Mouse (Mus musculus): ENCODE measurements around the gene Pitpnm2. TPM values are rescaled to one million over a fixed set of nuclear protein-coding genes. Genes with fewer than 3 reads are reported as not detected.
A peak's percentile ranks its signal among the peaks of the same experiment; 100 is the strongest.
"Not testable (repeated sequence)": the region's sequence is repeated elsewhere in the genome, so short reads cannot be mapped to it uniquely, and the experiment has no call there.

Pitpnm2 gene
- 3.5 and 4.2 TPM in 2 replicates for polyA plus RNA-seq (2015; fragmentation: Nextera tagmentation; extraction: Ambion mirVana)

DNA sequence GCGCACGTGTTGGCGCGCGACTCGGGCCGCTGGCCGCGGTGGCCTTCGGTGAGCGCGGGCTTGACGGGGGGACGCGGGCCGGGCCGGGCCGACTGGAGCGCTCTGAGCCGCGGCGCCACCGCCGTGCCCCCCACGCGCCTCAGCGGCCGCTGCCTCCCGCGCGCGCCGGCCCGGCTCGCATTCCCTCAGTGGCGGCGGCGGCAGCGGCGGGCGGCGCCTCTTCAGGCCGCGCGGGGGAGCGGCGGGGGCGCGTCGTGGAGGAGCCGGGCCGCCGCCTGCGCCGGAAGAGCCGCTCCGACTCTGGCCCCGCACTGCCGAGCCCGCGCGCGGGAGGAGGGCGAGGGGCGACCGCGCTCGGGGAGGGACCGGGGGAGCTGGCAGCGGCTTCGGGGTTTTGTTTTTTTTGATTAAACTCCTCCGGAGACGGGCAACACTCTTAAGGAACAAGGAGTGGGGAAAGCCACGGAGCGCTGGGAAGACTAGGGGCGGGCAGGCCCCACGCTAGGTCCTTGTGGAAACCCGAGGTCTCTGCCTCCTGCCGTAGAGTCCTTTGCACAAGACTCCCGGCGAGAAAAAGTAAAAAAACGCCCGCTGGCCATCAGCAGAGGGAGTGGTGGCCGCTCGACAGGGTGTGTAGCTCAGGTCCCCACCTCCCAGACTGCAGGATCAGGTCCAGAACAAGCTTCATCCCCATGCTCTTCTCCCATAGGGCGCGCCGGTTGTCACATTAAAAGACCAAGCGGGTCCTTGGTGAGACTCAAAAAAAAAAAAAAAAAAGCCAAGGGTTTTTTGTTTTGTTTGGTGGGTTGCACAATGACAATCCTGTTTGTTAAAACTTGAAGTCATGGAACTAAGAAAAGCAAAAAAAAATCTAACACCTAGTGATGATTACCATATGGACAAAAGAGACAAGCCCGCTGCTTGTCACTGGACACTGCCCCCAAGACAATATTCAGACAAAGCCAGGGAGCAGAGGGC is at the start of gene Pitpnm2:
Gene Pitpnm2, minus strand, starts transcription at position 147 of the 978 bp plus-strand sequence.
- 1% methylated on average over 46 of the region's 90 CpGs for WGBS
- Histone ChIP-seq H3K4me1 (peaks cover 23% of the 10 kb centered on the region), H3K9me3 (no peaks in the 10 kb centered on the region), H3K27me3 (no peaks in the 10 kb centered on the region), H3K4me3 (peak within 1 kb of the TSS; percentile 73), H3K27ac (peak within 1 kb of the TSS; percentile 69; the same call in 1 of the 2 replicates), H3K4me2 (replicated peaks) (peak within 1 kb of the TSS; percentile 81), H3K36me3 (peaks cover 31% of the 10 kb centered on the region), H3K9ac (peak within 1 kb of the TSS; percentile 86)
- peak; percentile 80 for ATAC-seq (ENCODE audit: low FRiP score, low read depth)

- not testable (repeated sequence) for H3K27ac ChIP-seq; H3K9ac ChIP-seq; H3K4me3 ChIP-seq; H3K9me3 ChIP-seq; ATAC-seq (ENCODE audit: low FRiP score, low read depth); H3K4me2 ChIP-seq (replicated peaks); H3K27me3 ChIP-seq; H3K4me1 ChIP-seq
- WGBS, result 66% methylated on average over 4 of the region's 4 CpGs
- peaks cover 75% of the 10 kb centered on the region for H3K36me3 ChIP-seq
Observed at GRCm38 (mm10) chr5:124299307-124299706, 49.7 kb upstream of the Pitpnm2 start.

- Histone ChIP-seq H3K4me1 (no peaks in the 10 kb centered on the region), H3K36me3 (peaks cover 83% of the 10 kb centered on the region), H3K9ac (no peak overlapping the region), H3K27me3 (no peaks in the 10 kb centered on the region), H3K27ac (no peak overlapping the region), H3K4me2 (replicated peaks) (no peak overlapping the region), H3K4me3 (no peak overlapping the region), H3K9me3 (no peaks in the 10 kb centered on the region)
- 96% methylated on average over 4 of the region's 4 CpGs for WGBS
- no peak for ATAC-seq (ENCODE audit: low FRiP score, low read depth)
Observed at GRCm38 (mm10) chr5:124296475-124296874, 46.9 kb upstream of the Pitpnm2 start.

DNA sequence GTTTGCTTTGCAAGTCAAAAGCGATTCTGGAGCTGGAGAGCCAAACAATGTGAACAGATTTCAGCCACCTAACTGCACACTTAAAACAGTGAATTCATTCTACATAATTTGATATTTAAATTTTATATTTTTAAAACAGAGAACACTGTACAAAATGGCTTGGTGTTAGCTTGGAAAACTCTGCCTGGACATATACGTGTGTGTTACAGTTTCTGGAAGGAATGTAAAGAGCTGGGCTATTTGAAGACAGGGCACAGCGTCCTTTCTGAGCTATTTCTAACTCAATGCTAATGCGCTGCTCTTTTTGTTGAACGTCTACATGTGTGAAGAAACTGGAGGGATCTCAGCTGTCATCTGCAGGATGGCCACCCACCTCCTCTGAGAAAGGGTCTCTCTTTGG is 44.4 kb upstream of the Pitpnm2 start:
- H3K36me3 ChIP-seq, result peaks cover 93% of the 10 kb centered on the region
- no peak for ATAC-seq (ENCODE audit: low FRiP score, low read depth)

DNA sequence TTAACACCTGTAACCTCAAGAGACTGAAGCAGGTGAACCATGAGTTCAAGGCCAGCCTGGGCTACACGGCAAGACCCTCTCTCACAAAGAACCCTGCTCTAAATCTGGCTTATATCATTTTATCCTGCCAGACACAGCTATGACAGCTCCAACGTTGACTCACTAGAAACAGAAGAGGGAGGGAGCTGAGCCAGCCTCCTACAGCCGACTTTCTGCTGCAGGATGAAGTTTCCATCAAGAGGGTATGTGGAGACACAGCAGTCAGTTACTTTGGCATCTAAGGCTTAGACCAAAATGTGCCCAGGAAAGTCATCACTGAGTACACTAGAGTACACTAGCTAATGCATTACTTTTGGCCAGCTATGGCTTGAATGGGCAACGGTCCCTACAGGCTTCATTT is 40.7 kb upstream of the Pitpnm2 start:
- H3K4me2 ChIP-seq (replicated peaks), result no peak overlapping the region
- WGBS, result 88% methylated on average over 4 of the region's 4 CpGs
- H3K4me3 ChIP-seq, result no peak overlapping the region
- no peak for ATAC-seq (ENCODE audit: low FRiP score, low read depth)
- H3K36me3 ChIP-seq, result peaks cover 94% of the 10 kb centered on the region
- no peaks in the 10 kb centered on the region for H3K4me1 ChIP-seq
- no peaks in the 10 kb centered on the region for H3K27me3 ChIP-seq
- H3K9ac ChIP-seq, result no peak overlapping the region
- no peak overlapping the region for H3K27ac ChIP-seq
- peaks cover 4% of the 10 kb centered on the region; the same call in 1 of the 2 replicates for H3K9me3 ChIP-seq

More for the DNA sequence above, 44.4 kb upstream of the Pitpnm2 start:
- no peak overlapping the region for H3K4me3 ChIP-seq
- 96% methylated on average over 5 of the region's 5 CpGs for WGBS
- no peaks in the 10 kb centered on the region for H3K4me1 ChIP-seq
- H3K4me2 ChIP-seq (replicated peaks), result no peak overlapping the region
- H3K27me3 ChIP-seq, result no peaks in the 10 kb centered on the region
- H3K27ac ChIP-seq, result no peak overlapping the region
- no peak overlapping the region for H3K9ac ChIP-seq
- no peaks in the 10 kb centered on the region for H3K9me3 ChIP-seq

GRCm38 (mm10) chr5:124287616-124288247 is 38.2 kb upstream of the Pitpnm2 start:
- H3K4me2 ChIP-seq (replicated peaks), result no peak overlapping the region
- no peak overlapping the region for H3K4me3 ChIP-seq
- peaks cover 4% of the 10 kb centered on the region; the same call in 1 of the 2 replicates for H3K9me3 ChIP-seq
- no peak overlapping the region for H3K9ac ChIP-seq
- no peaks in the 10 kb centered on the region for H3K27me3 ChIP-seq
- 94% methylated on average over 6 of the region's 6 CpGs for whole genome bisulfite sequencing
- H3K4me1 ChIP-seq, result no peaks in the 10 kb centered on the region
- no peak for ATAC-seq (ENCODE audit: low FRiP score, low read depth)
- no peak overlapping the region for H3K27ac ChIP-seq
- peaks cover 83% of the 10 kb centered on the region for H3K36me3 ChIP-seq

- ATAC-seq (ENCODE audit: low FRiP score, low read depth), result no peak
- no peak overlapping the region for H3K27ac ChIP-seq
- H3K4me3 ChIP-seq, result no peak overlapping the region
- H3K9ac ChIP-seq, result no peak overlapping the region
- H3K27me3 ChIP-seq, result no peaks in the 10 kb centered on the region
- H3K4me2 ChIP-seq (replicated peaks), result no peak overlapping the region
- peaks cover 84% of the 10 kb centered on the region for H3K36me3 ChIP-seq
- H3K4me1 ChIP-seq, result no peaks in the 10 kb centered on the region
- peaks cover 4% of the 10 kb centered on the region; the same call in 1 of the 2 replicates for H3K9me3 ChIP-seq
- WGBS, result 63% methylated on average over 3 of the region's 3 CpGs
Observed at GRCm38 (mm10) chr5:124284330-124284729, 34.8 kb upstream of the Pitpnm2 start.

DNA sequence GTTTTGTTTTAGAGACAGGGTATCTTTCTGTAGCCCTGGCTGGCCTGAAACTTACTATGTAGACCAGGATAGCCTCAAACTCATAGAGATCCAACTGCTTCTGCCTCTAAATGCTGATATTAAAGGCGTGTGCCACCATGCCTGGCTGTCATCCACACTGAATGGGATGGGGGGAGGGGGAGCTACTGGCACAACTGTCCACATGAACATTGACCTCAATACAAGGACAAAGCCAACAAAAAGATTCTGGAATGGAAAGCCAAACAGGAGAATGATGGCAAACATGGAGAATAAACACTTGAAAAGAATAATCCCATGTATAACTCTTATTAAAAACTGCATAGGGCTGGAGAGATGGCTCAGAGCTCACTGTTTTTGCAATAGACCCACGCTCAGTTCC is 33.3 kb upstream of the Pitpnm2 start:
- peaks cover 84% of the 10 kb centered on the region for H3K36me3 ChIP-seq
- H3K9ac ChIP-seq, result no peak overlapping the region
- no peak overlapping the region for H3K4me3 ChIP-seq
- no peak overlapping the region for H3K4me2 ChIP-seq (replicated peaks)
- 78% methylated on average over 2 of the region's 2 CpGs for WGBS
- no peaks in the 10 kb centered on the region for H3K27me3 ChIP-seq
- H3K4me1 ChIP-seq, result no peaks in the 10 kb centered on the region
- no peak overlapping the region for H3K27ac ChIP-seq
- ATAC-seq (ENCODE audit: low FRiP score, low read depth), result no peak
- peaks cover 2% of the 10 kb centered on the region; the same call in 1 of the 2 replicates for H3K9me3 ChIP-seq

DNA sequence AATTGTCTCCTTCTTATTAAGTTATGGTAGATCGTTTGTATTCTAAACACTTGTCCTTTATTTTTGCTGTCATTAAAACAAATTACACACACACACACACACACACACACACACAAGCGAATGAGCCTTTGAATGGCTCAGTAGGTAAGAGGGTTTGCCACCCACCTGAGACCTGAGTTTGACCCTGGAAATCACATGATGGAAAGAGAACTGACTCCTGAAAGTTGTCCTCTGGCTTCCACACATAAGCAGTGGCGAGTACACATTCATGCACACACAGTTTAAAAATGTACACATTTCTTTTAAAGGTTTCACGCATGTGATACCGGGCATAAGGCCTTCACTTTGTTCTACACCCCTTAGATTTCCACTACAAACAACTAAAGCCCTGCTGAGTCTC is 20.7 kb upstream of the Pitpnm2 start:
- no peak for ATAC-seq (ENCODE audit: low FRiP score, low read depth)
- Histone ChIP-seq H3K36me3 (peaks cover 53% of the 10 kb centered on the region), H3K4me3 (no peak overlapping the region), H3K4me2 (replicated peaks) (no peak overlapping the region), H3K27ac (no peak overlapping the region), H3K9me3 (no peaks in the 10 kb centered on the region), H3K27me3 (no peaks in the 10 kb centered on the region), H3K9ac (no peak overlapping the region), H3K4me1 (no peaks in the 10 kb centered on the region)
- 91% methylated on average over 5 of the region's 5 CpGs for WGBS

DNA sequence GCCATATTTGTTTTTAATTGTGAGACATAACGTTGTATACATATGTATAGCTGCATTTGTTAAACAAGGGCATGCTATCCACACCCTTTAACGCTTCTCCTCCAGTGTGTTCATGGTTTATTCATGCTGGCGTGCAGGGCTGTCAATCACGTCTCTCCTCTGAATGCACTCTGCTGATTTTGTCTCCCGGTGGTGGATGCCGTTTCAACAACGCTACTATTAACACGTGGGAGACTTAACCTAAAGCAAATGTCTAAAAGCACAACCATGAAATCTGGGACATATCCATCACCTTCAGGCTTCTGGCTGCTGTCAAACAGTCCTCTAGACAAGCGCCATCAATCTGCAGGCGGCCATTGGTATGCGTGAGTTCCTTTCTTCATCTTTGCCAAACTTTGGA is 20.1 kb upstream of the Pitpnm2 start:
- no peak overlapping the region for H3K9ac ChIP-seq
- H3K36me3 ChIP-seq, result peaks cover 52% of the 10 kb centered on the region
- no peak overlapping the region for H3K27ac ChIP-seq
- no peaks in the 10 kb centered on the region for H3K4me1 ChIP-seq
- H3K27me3 ChIP-seq, result no peaks in the 10 kb centered on the region
- no peak overlapping the region for H3K4me2 ChIP-seq (replicated peaks)
- 77% methylated on average over 11 of the region's 11 CpGs for WGBS
- no peak for ATAC-seq (ENCODE audit: low FRiP score, low read depth)
- H3K4me3 ChIP-seq, result no peak overlapping the region
- no peaks in the 10 kb centered on the region for H3K9me3 ChIP-seq

GRCm38 (mm10) chr5:124267652-124268051 is 18.1 kb upstream of the Pitpnm2 start:
- Histone ChIP-seq H3K27me3 (no peaks in the 10 kb centered on the region), H3K9me3 (no peaks in the 10 kb centered on the region), H3K9ac (no peak overlapping the region), H3K27ac (no peak overlapping the region), H3K4me1 (no peaks in the 10 kb centered on the region), H3K4me2 (replicated peaks) (no peak overlapping the region), H3K4me3 (no peak overlapping the region), H3K36me3 (peaks cover 67% of the 10 kb centered on the region)
- WGBS, result 94% methylated on average over 6 of the region's 6 CpGs
- ATAC-seq (ENCODE audit: low FRiP score, low read depth), result no peak

DNA sequence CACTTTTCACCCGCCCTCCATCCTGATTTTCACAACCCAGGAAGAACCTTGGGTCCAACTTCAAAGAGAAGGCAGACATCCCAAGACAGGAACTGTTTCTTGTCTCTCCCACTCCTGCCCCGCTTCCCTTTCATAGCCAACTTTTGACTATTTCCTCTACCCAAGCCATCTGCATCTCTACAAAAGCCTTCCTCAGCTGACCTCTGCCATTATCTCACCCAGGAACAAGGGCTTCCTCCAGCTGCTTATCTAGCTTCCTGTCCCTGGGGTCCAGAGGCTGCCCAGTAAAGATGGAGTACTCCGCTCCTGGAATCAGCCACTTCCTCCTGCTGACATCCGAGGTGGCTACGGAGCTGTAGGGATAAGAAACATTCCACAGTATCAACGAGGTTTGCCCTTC is 17.3 kb upstream of the Pitpnm2 start:
- peaks cover 74% of the 10 kb centered on the region for H3K36me3 ChIP-seq
- H3K27me3 ChIP-seq, result no peaks in the 10 kb centered on the region
- H3K4me1 ChIP-seq, result no peaks in the 10 kb centered on the region
- ATAC-seq (ENCODE audit: low FRiP score, low read depth), result no peak
- H3K4me3 ChIP-seq, result no peak overlapping the region
- H3K9me3 ChIP-seq, result no peaks in the 10 kb centered on the region
- no peak overlapping the region for H3K9ac ChIP-seq
- 86% methylated on average over 6 of the region's 6 CpGs for WGBS
- H3K4me2 ChIP-seq (replicated peaks), result no peak overlapping the region
- H3K27ac ChIP-seq, result no peak overlapping the region

All from limb, embryonic 13.5 days (tissue).